ENCODE assay signal across 11 mouse cellular contexts in genomic region chr7:119859476-119859875, GRCm38 (mm10). TPM values are rescaled to one million over a fixed set of nuclear protein-coding genes. Genes with fewer than 3 reads are reported as not detected.
A peak's percentile ranks its signal among the peaks of the same experiment; 100 is the strongest.
DNase-seq lines count a peak whose midpoint lies in the region; ATAC-seq and TF ChIP-seq lines count a peak whose summit lies in the region.
"Had no signal": no experiment of that assay in that cellular context is flagged by ENCODE, and none has a peak within 500 bp of the region (broad histone marks: within the 10 kb centered on the region; RNA-seq: fewer than 3 reads in every experiment).

No protein-coding gene starts in this region.

- H3K4me3 ChIP-seq in liver, postnatal 0 days (ENCODE audit: low read depth, low read length) = no peak overlapping the region
- H3K4me3 ChIP-seq in bone marrow, adult 2 months (replicated peaks; ENCODE audit: control insufficient read depth, low read depth, low read length) = no peak overlapping the region
- H3K4me3 ChIP-seq in stomach, postnatal 0 days (ENCODE audit: low read depth, low read length) = no peak overlapping the region
- no peak overlapping the region for H3K4me3 ChIP-seq in hindbrain, embryonic 11.5 days (ENCODE audit: low read depth, low read length)
- H3K4me3 ChIP-seq: erythroblast, embryonic 14.5 days; heart, embryonic 12.5 days had no signal

- ATAC-seq in liver, postnatal 0 days = no peak
- no peak for ATAC-seq in stomach, postnatal 0 days (ENCODE audit: low FRiP score, low TSS enrichment)
- ATAC-seq in hindbrain, embryonic 11.5 days (ENCODE audit: low FRiP score) = no peak

- no peak overlapping the region for H3K9ac ChIP-seq in liver, postnatal 0 days (replicated peaks)
- H3K9ac ChIP-seq in stomach, postnatal 0 days (ENCODE audit: low read length) = no peak overlapping the region
- no peak overlapping the region for H3K9ac ChIP-seq in hindbrain, embryonic 11.5 days (ENCODE audit: low read depth, low read length)
- H3K9ac ChIP-seq: heart, embryonic 12.5 days had no signal

- peak; percentile 13 for DNase-seq in gastrocnemius, adult 18-20 months (ENCODE audit: low spot score)
- DNase-seq in gastrocnemius, postnatal 4 days (ENCODE audit: low spot score in 2 of 2) = no peak
- no peak for DNase-seq in liver, postnatal 0 days
- no peak for DNase-seq in liver
- no peak for DNase-seq in stomach, postnatal 0 days (ENCODE audit: low spot score)
- DNase-seq in natural killer cell, adult 2 months (ENCODE audit: low spot score in 2 of 2) = no peak
- no peak for DNase-seq in hindbrain, embryonic 11.5 days (ENCODE audit: low spot score)
- DNase-seq: cerebellum, adult 11 months had no signal

- 72% methylated on average over 6 of the region's 6 CpGs for WGBS in liver, postnatal 0 days (ENCODE audit: insufficient replicate concordance)
- WGBS in bone marrow, adult 2 months = 59% methylated on average over 6 of the region's 6 CpGs
- WGBS in stomach, postnatal 0 days = 81% methylated on average over 6 of the region's 6 CpGs
- WGBS in hindbrain, embryonic 11.5 days = 84% methylated on average over 6 of the region's 6 CpGs

- H3K36me3 ChIP-seq in liver, postnatal 0 days (replicated peaks; ENCODE audit: insufficient read depth, low read length) = peaks cover 18% of the 10 kb centered on the region
- peaks cover 6% of the 10 kb centered on the region for H3K36me3 ChIP-seq in stomach, postnatal 0 days (ENCODE audit: control insufficient read depth, insufficient read depth, low read length)
- no peaks in the 10 kb centered on the region; the same call in 1 of the 2 replicates for H3K36me3 ChIP-seq in hindbrain, embryonic 11.5 days (ENCODE audit: control insufficient read depth, insufficient read depth, low read length)

- TF ChIP-seq POLR2A in bone marrow, adult 2 months (IDR thresholded peaks at IDR 0.05; ENCODE audit: borderline replicate concordance, control insufficient read depth, low read depth, low read length) = no peak

- H3K4me1 ChIP-seq in liver, postnatal 0 days (ENCODE audit: insufficient read depth) = peaks cover 15% of the 10 kb centered on the region
- peaks cover 1% of the 10 kb centered on the region; the same call in 1 of the 2 replicates for H3K4me1 ChIP-seq in bone marrow, adult 2 months (ENCODE audit: control insufficient read depth, insufficient read depth, low read length)
- no peaks in the 10 kb centered on the region for H3K4me1 ChIP-seq in stomach, postnatal 0 days (replicated peaks; ENCODE audit: control insufficient read depth, insufficient read depth)
- H3K4me1 ChIP-seq in hindbrain, embryonic 11.5 days (replicated peaks; ENCODE audit: control insufficient read depth, insufficient read depth, low read length) = no peaks in the 10 kb centered on the region

- H3K27ac ChIP-seq in liver, postnatal 0 days (ENCODE audit: low read depth) = no peak overlapping the region
- H3K27ac ChIP-seq in bone marrow, adult 2 months (ENCODE audit: control insufficient read depth, insufficient read depth, low read depth, low read length, poor library complexity) = no peak overlapping the region
- no peak overlapping the region for H3K27ac ChIP-seq in stomach, postnatal 0 days (replicated peaks)
- H3K27ac ChIP-seq in hindbrain, embryonic 11.5 days (ENCODE audit: low read depth, low read length) = no peak overlapping the region

- TF ChIP-seq EP300 in liver, postnatal 0 days (IDR thresholded peaks at IDR 0.05; ENCODE audit: low read depth) = no peak
- TF ChIP-seq EP300 in stomach, postnatal 0 days (optimal IDR thresholded peaks at IDR 0.05) = no peak

- no peaks in the 10 kb centered on the region for H3K9me3 ChIP-seq in liver, postnatal 0 days (ENCODE audit: low read length)
- H3K9me3 ChIP-seq in stomach, postnatal 0 days (ENCODE audit: control insufficient read depth, low read length) = no peaks in the 10 kb centered on the region
- no peaks in the 10 kb centered on the region for H3K9me3 ChIP-seq in hindbrain, embryonic 11.5 days (ENCODE audit: control insufficient read depth, low read length)
- H3K9me3 ChIP-seq: heart, embryonic 12.5 days had no signal

- TF ChIP-seq CTCF in liver, postnatal 0 days (IDR thresholded peaks at IDR 0.05; ENCODE audit: low read depth) = peak; percentile 45
- TF ChIP-seq CTCF in bone marrow, adult 2 months (IDR thresholded peaks at IDR 0.05; ENCODE audit: control insufficient read depth, insufficient read depth, low read length) = peak; percentile 37
- peak; percentile 46 for TF ChIP-seq CTCF in stomach, postnatal 0 days (IDR thresholded peaks at IDR 0.05; ENCODE audit: low read depth)

- H3K27me3 ChIP-seq in liver, postnatal 0 days (ENCODE audit: insufficient read depth, low read length) = no peaks in the 10 kb centered on the region
- no peaks in the 10 kb centered on the region for H3K27me3 ChIP-seq in stomach, postnatal 0 days (ENCODE audit: control insufficient read depth, insufficient read depth, low read length)
- no peaks in the 10 kb centered on the region for H3K27me3 ChIP-seq in hindbrain, embryonic 11.5 days (ENCODE audit: control insufficient read depth, insufficient read depth, low read length)
- H3K27me3 ChIP-seq: heart, embryonic 12.5 days had no signal

- H3K4me2 ChIP-seq in liver, postnatal 0 days (ENCODE audit: low read depth, low read length) = no peak overlapping the region
- H3K4me2 ChIP-seq in stomach, postnatal 0 days (replicated peaks; ENCODE audit: low read depth) = no peak overlapping the region
- no peak overlapping the region for H3K4me2 ChIP-seq in hindbrain, embryonic 11.5 days (replicated peaks; ENCODE audit: low read depth, low read length)
- H3K4me2 ChIP-seq: heart, embryonic 12.5 days had no signal

RNA-seq across cellular contexts. Expression of gene Lyrm1, which starts 36.2 kb away (rescaled TPM):
- total RNA-seq in gastrocnemius, adult 18-20 months (2021) = 10 to 100 TPM; 11.3 to 12.5 TPM
- 1 to 10 TPM; 6.8 to 7.4 TPM for total RNA-seq in gastrocnemius, postnatal 4 days (2021)
- polyA plus RNA-seq in liver, postnatal 0 days (2015; fragmentation: Nextera tagmentation; extraction: Ambion mirVana) = 4.5 TPM in 2 replicates
- 2.3 and 4.4 TPM in 2 replicates for polyA plus RNA-seq in bone marrow, adult 2 months (2011; ENCODE audit: insufficient read depth, insufficient read length, low replicate concordance, missing spikeins)
- polyA plus RNA-seq in stomach, postnatal 0 days (2015; fragmentation: Nextera tagmentation; extraction: Ambion mirVana) = 10.7 and 11.2 TPM in 2 replicates
- 16.1 and 16.7 TPM in 2 replicates for polyA plus RNA-seq in hindbrain, embryonic 11.5 days (2014; fragmentation: Nextera tagmentation; extraction: Ambion mirVana)

RNA-seq across cellular contexts. Expression of gene Dcun1d3, which starts 36.6 kb away (rescaled TPM):
- total RNA-seq in gastrocnemius, adult 18-20 months (2021) = 10 to 100 TPM; 20.3 to 21.1 TPM
- total RNA-seq in gastrocnemius, postnatal 4 days (2021) = 10 to 100 TPM; 17.6 to 19.8 TPM
- polyA plus RNA-seq in liver, postnatal 0 days (2015; fragmentation: Nextera tagmentation; extraction: Ambion mirVana) = 3.4 and 3.8 TPM in 2 replicates
- 2.7 and 7.9 TPM in 2 replicates for polyA plus RNA-seq in bone marrow, adult 2 months (2011; ENCODE audit: insufficient read depth, insufficient read length, low replicate concordance, missing spikeins)
- 11.5 and 12.1 TPM in 2 replicates for polyA plus RNA-seq in stomach, postnatal 0 days (2015; fragmentation: Nextera tagmentation; extraction: Ambion mirVana)
- 10.0 and 11.8 TPM in 2 replicates for polyA plus RNA-seq in hindbrain, embryonic 11.5 days (2014; fragmentation: Nextera tagmentation; extraction: Ambion mirVana)
